Mouse (Mus musculus) macrophage (primary cell): ENCODE data around the gene Aldh3b3. TPM values are rescaled to one million over a fixed set of nuclear protein-coding genes. Genes with fewer than 3 reads are reported as not detected.

Source experiments
- H3K27ac ChIP-seq: fragments of 350-480 bp; formaldehyde crosslinking; 2 replicates; pipeline ENCODE4 v1.9.0; 2021
- H3K36me3 ChIP-seq: fragments of 350-480 bp; formaldehyde crosslinking; 2 replicates; pipeline ENCODE4 v1.9.0; 2021; ENCODE audit errors: inconsistent target
- H3K4me3 ChIP-seq: fragments of 350-480 bp; formaldehyde crosslinking; 2 replicates; pipeline ENCODE4 v1.9.0; 2021; ENCODE audit errors: inconsistent target
- H3K79me2 ChIP-seq: fragments of 350-480 bp; formaldehyde crosslinking; 2 replicates; pipeline ENCODE4 v1.9.0; 2021; ENCODE audit errors: inconsistent target
- WGBS: methylation state at CpG from one replicate; pipeline ENCODE4 v1.1.7; 2026; ENCODE audit warnings: inconsistent platforms; ENCODE audit not compliant: missing documents; 5-methylcytosine and 5-hydroxymethylcytosine counted together
- polyA plus RNA-seq: library from polyadenylated mRNA; stranded (reverse); fragments of 250-400 nt; gene quantifications from 3 replicates; pipeline ENCODE4 v1.2.4, GENCODE M21; 2018; ENCODE audit warnings: inconsistent platforms

Aldh3b3 gene
- polyA plus RNA-seq, 1 experiment from 2014 or later = not detected

DNA sequence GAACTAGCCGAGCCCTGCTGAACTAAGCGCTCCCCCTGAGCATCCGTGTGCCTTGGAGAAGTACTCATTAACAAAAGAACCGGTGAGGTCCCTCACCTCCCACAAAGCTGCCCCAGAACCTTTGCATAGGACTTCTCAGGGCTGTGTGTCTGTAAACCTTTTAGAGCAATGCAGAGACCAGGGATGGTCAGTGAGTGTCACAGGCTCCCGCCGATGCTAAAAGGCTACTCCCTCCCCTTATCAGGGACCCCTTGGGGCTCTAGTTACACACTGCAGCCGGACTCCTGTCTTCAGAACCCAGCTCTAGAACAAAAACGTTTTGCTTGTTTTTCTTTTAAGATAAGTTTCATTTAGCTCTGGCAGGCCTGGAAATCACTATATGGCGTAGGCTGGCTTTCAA, 54.6 kb downstream of the Aldh3b3 start:
- WGBS = 33% methylated on average over 9 of the region's 9 CpGs
- Histone ChIP-seq H3K79me2 (no peaks in the 10 kb centered on the region; the same call in 1 of the 2 replicates), H3K27ac (no peak overlapping the region; the same call in 1 of the 2 replicates), H3K4me3 (peak overlapping the region; percentile 80), H3K36me3 (peaks cover 21% of the 10 kb centered on the region)

DNA sequence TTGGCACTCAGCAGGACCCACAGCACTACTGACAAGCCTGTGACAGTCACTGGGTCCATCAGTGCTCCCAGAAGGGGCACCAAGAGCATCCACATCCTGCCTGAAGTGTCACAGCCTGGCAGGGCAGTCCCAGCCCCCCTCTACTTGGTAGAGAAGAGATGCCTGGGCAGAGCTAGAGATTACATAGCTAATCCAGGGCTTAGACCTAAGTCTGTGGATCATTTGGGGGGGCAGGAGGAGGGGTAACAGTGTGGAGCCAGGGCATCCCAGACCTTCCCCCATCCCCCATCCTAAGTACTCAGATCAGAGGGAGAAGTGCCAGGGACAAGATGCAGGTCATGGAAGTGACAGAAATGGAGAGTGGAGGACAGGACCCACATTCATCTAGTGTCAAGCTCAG, 56.4 kb downstream of the Aldh3b3 start:
- Histone ChIP-seq H3K36me3 (peaks cover 3% of the 10 kb centered on the region; the same call in 1 of the 2 replicates), H3K27ac (no peak overlapping the region), H3K79me2 (no peaks in the 10 kb centered on the region; the same call in 1 of the 2 replicates), H3K4me3 (no peak overlapping the region)

DNA sequence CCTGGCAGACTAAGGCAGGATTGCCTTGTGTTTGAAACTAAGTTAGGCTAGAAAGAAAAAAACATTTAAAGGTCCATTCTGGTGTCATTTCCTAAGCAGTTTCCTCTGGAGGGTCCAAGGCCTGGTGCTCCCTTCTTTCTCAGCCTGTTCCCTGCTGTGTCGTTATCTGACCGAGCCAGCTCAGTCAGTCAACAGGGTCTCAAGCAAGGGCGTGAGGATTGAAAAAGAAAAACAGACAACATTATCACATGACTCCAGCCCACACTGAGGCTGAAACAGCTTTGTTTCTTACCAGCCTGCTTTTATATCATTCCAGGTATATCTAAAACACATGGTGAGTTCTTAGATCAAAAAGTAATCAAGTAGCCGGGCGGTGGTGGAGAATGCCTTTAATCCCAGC, 57.2 kb downstream of the Aldh3b3 start:
- no peak overlapping the region for H3K27ac ChIP-seq
- H3K79me2 ChIP-seq = no peaks in the 10 kb centered on the region; the same call in 1 of the 2 replicates
- no peaks in the 10 kb centered on the region for H3K36me3 ChIP-seq
- 97% methylated on average over 3 of the region's 5 CpGs for WGBS
- no peak overlapping the region for H3K4me3 ChIP-seq

DNA sequence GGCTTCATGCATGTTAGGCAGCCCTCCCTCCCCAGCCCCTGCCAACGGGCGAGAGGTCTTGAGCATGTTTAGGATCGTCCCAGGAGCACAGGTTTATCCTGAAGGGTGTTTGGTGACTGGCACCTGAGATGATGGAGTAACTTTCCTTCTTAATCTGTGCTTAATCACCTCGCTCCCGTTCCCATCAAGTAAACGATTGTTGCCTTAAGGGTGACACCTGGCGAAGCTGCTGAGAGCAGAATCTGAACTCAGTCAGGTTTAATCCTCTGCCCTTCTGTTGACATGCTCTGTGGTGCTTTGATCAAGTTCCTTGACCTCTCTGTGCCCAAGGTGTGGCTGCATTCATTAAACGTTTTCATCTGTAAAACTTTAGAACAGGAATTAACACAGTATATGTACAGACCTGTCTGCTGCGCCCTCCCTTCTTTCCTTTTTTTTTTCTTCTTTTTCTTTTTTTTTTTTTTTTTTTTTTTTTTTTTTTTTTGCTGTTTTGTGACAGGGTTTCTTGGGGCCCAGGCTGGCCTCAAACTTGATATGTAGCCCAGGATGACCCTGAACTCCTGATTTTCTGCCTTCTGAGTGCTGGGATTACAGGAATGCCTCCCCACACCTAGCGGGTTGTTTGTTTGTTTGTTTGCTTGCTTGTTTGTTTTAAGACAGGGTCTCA, 59.6 kb downstream of the Aldh3b3 start:
- WGBS = 94% methylated on average over 9 of the region's 10 CpGs
- no peaks in the 10 kb centered on the region for H3K36me3 ChIP-seq
- no peak overlapping the region for H3K4me3 ChIP-seq
- H3K79me2 ChIP-seq = no peaks in the 10 kb centered on the region
- H3K27ac ChIP-seq = no peak overlapping the region

DNA sequence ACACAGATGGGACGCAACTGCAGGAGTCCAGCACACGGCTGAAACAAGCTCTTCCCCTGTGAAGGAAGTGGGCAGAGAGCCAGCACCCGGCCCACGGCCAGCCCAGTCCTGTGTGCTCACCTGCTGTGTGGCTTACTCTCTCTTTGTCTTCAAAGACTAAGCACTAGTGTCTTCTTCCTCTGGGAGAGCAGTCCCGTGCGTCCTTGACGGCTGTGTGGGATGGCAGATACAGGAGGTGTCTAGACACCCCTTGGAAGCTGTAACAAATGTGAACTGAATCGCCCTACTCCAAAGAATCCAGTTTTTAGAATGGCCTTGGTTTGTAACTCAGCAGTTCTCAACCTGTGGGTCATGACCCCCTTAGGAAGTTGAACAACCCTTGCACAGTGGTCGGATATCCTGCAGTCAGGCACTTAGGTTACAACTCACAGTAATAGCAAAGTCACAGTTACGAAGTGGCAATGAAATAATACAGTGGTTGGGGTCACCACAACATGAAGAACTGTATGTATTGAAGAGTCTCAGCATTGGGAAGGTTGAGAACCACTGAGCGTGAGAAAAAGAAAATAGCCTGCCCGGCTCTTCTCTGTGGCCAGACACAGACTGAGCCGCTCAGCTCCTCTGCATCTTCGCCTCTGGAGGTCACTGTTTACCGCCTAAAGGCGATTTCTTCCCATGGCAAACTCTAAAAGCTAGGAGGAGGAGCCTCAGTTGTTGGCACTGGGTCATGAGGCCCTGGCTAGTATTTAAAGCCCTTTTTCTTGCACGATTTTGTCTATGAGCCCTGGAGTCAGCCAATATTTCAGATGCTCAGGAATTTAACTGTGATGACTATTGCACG, 60.5 kb downstream of the Aldh3b3 start:
- H3K27ac ChIP-seq = no peak overlapping the region
- H3K4me3 ChIP-seq = no peak overlapping the region

More for the DNA sequence above, 60.5 kb downstream of the Aldh3b3 start:
- H3K36me3 ChIP-seq = no peaks in the 10 kb centered on the region
- H3K79me2 ChIP-seq = no peaks in the 10 kb centered on the region
- 32% methylated on average over 16 of the region's 18 CpGs for WGBS

Other genes starting within 250 kb of the Aldh3b3 start
- gene Kmt5b, start 191.2 kb upstream of the Aldh3b3 start, polyA plus RNA-seq = 16.2 to 28.8 TPM (median 20.6 TPM) in 3 replicates
- 11.1 to 17.8 TPM (median 15.8 TPM) in 3 replicates for gene Chka, start 106.9 kb upstream of the Aldh3b3 start, polyA plus RNA-seq
- 359 to 665 TPM (median 410 TPM) in 3 replicates for gene Tcirg1, start 51.5 kb upstream of the Aldh3b3 start, polyA plus RNA-seq
- gene Ndufs8, start 45.9 kb upstream of the Aldh3b3 start, polyA plus RNA-seq = 65.9 to 103 TPM (median 95.7 TPM) in 3 replicates
- 57.7 to 77.8 TPM (median 67.9 TPM) in 3 replicates for gene Aldh3b1, start 28.8 kb upstream of the Aldh3b3 start, polyA plus RNA-seq
- 421 to 814 TPM (median 651 TPM) in 3 replicates for gene Unc93b1, start 23.5 kb upstream of the Aldh3b3 start, polyA plus RNA-seq
- gene Aldh3b2, start 13.7 kb downstream of the Aldh3b3 start, polyA plus RNA-seq = not detected in 3 replicates
- gene Acy3, start 27.9 kb downstream of the Aldh3b3 start, polyA plus RNA-seq = 0.47 to 0.60 TPM (median 0.47 TPM) in 3 replicates
- not detected in 3 replicates for gene Tbx10, start 34.1 kb downstream of the Aldh3b3 start, polyA plus RNA-seq
- gene Nudt8, start 41.9 kb downstream of the Aldh3b3 start, polyA plus RNA-seq = 6.9 to 10.7 TPM (median 7.0 TPM) in 3 replicates
- 0.07 to 0.19 TPM (median 0.13 TPM) in 3 replicates for gene Gm49405, start 42.0 kb downstream of the Aldh3b3 start, polyA plus RNA-seq
- gene Doc2g, start 44.7 kb downstream of the Aldh3b3 start, polyA plus RNA-seq = 0.20 to 0.33 TPM in 2 of 3 replicates, not detected in the other
- gene Ndufv1, start 54.2 kb downstream of the Aldh3b3 start, polyA plus RNA-seq = 35.8 to 43.3 TPM (median 39.0 TPM) in 3 replicates
- 6.2 to 20.1 TPM (median 8.6 TPM) in 3 replicates for gene Gstp1, start 79.3 kb downstream of the Aldh3b3 start, polyA plus RNA-seq
- gene Gstp2, start 87.4 kb downstream of the Aldh3b3 start, polyA plus RNA-seq = not detected in 3 replicates
- gene Gstp3, start 100.9 kb downstream of the Aldh3b3 start, polyA plus RNA-seq = not detected in 3 replicates
- gene Cabp2, start 122.9 kb downstream of the Aldh3b3 start, polyA plus RNA-seq = not detected in 3 replicates
- 16.7 to 37.3 TPM (median 23.1 TPM) in 3 replicates for gene Cdk2ap2, start 138.5 kb downstream of the Aldh3b3 start, polyA plus RNA-seq
- gene Pitpnm1, start 141.4 kb downstream of the Aldh3b3 start, polyA plus RNA-seq = 12.8 to 30.4 TPM (median 14.2 TPM) in 3 replicates
- gene Aip, start 167.2 kb downstream of the Aldh3b3 start, polyA plus RNA-seq = 80.9 to 169 TPM (median 84.6 TPM) in 3 replicates
- not detected in 3 replicates for gene Gpr152, start 181.1 kb downstream of the Aldh3b3 start, polyA plus RNA-seq
- gene Cabp4, start 185.4 kb downstream of the Aldh3b3 start, polyA plus RNA-seq = not detected in 3 replicates
- 252 to 368 TPM (median 357 TPM) in 3 replicates for gene Coro1b, start 190.0 kb downstream of the Aldh3b3 start, polyA plus RNA-seq
- gene Ptprcap, start 195.0 kb downstream of the Aldh3b3 start, polyA plus RNA-seq = 0.28 to 0.53 TPM (median 0.41 TPM) in 3 replicates
- 13.6 to 29.6 TPM (median 18.4 TPM) in 3 replicates for gene Rps6kb2, start 204.7 kb downstream of the Aldh3b3 start, polyA plus RNA-seq
- 0.62 to 1.00 TPM (median 0.77 TPM) in 3 replicates for gene Carns1, start 216.8 kb downstream of the Aldh3b3 start, polyA plus RNA-seq
- 0.25 to 0.60 TPM (median 0.41 TPM) in 3 replicates for gene Tbc1d10c, start 232.6 kb downstream of the Aldh3b3 start, polyA plus RNA-seq
- gene Ppp1ca, start 233.4 kb downstream of the Aldh3b3 start, polyA plus RNA-seq = 375 to 413 TPM (median 395 TPM) in 3 replicates
- gene Rad9a, start 243.0 kb downstream of the Aldh3b3 start, polyA plus RNA-seq = 16.0 to 22.9 TPM (median 16.7 TPM) in 3 replicates